Mouse (Mus musculus) myocyte (in vitro differentiated cells): ENCODE data around the gene Tmem132d.

ENCODE experiments used
- CEBPB ChIP-seq: IDR thresholded peaks from 2 replicates; pipeline ENCODE4 v1.6.1; 2011; ENCODE audit warnings: mild to moderate bottlenecking, moderate library complexity; ENCODE audit not compliant: poor library complexity, insufficient read depth, severe bottlenecking
- E2F4 ChIP-seq: IDR thresholded peaks from one replicate; pipeline ENCODE4 v1.6.1; 2011; ENCODE audit warnings: mild to moderate bottlenecking, control low read depth, moderate library complexity; ENCODE audit not compliant: insufficient read depth
- MAX ChIP-seq: IDR thresholded peaks from one replicate; pipeline ENCODE4 v1.6.1; 2011; ENCODE audit warnings: low read depth, mild to moderate bottlenecking, control low read depth
- MYOD1 ChIP-seq, 3 experiments: IDR thresholded peaks; one replicate each; pipeline ENCODE4 v1.6.1; 2011; ENCODE audit warnings: control low read depth in 2 of 3, low read depth in 2 of 3, mild to moderate bottlenecking in 2 of 3, moderate library complexity in 1 of 3; ENCODE audit not compliant: insufficient read length in 2 of 3, control insufficient read depth in 1 of 3
- MYOG ChIP-seq, 3 experiments: IDR thresholded peaks; one replicate each; pipeline ENCODE4 v1.6.1; 2011; ENCODE audit warnings: control low read depth in 2 of 3, low read depth in 2 of 3, mild to moderate bottlenecking in 2 of 3; ENCODE audit not compliant: insufficient read length in 2 of 3, control insufficient read depth in 1 of 3, insufficient read depth in 1 of 3
- POLR2A ChIP-seq: IDR thresholded peaks from one replicate; pipeline ENCODE4 v1.6.1; 2011; ENCODE audit warnings: low read depth, mild to moderate bottlenecking, control low read depth, moderate library complexity; ENCODE audit not compliant: insufficient read length
- POLR2AphosphoS2 ChIP-seq: IDR thresholded peaks from one replicate; pipeline ENCODE4 v1.6.1; 2011; ENCODE audit warnings: low read depth, control low read depth; ENCODE audit not compliant: insufficient read length
- REST ChIP-seq: IDR thresholded peaks from one replicate; pipeline ENCODE4 v1.6.1; 2011; ENCODE audit warnings: mild to moderate bottlenecking, control low read depth, moderate library complexity; ENCODE audit not compliant: insufficient read depth, insufficient read length
- SRF ChIP-seq: IDR thresholded peaks from one replicate; pipeline ENCODE4 v1.6.1; 2011; ENCODE audit warnings: low read depth; ENCODE audit not compliant: control insufficient read depth, insufficient read length
- TCF12 ChIP-seq: IDR thresholded peaks from one replicate; pipeline ENCODE4 v1.6.1; 2011; ENCODE audit warnings: mild to moderate bottlenecking, control low read depth; ENCODE audit not compliant: poor library complexity, insufficient read depth, severe bottlenecking
- TCF3 ChIP-seq: IDR thresholded peaks from one replicate; pipeline ENCODE4 v1.6.1; 2011; ENCODE audit warnings: low read depth, control low read depth; ENCODE audit not compliant: insufficient read length
- USF1 ChIP-seq: IDR thresholded peaks from one replicate; pipeline ENCODE4 v1.6.1; 2011; ENCODE audit warnings: low read depth, mild to moderate bottlenecking, control low read depth, moderate library complexity

DNA sequence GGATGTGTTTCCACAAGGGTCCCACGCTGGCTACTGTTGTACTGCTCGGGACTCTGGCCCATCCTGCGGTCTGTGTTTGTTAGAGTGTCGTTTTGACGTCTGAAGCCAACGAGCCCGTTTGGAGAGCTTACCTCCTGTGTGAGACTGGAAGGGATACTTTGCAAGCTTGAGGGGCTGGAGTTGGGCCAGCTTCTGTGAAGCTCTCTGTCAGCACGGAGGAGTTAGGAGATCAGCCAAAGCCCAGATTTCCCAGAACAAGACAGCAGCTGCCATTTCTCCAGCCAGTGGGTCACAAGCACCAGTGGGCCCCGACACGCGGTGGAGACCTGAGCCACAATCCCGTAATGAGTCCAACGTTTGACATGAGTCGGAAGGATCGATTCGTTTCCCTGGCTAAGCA is 5.2 kb upstream of the Tmem132d start:
- TF ChIP-seq POLR2A (no peak), USF1 (no peak), POLR2AphosphoS2 (no peak), MAX (no peak), CEBPB (no peak), E2F4 (no peak), MYOG (IDR thresholded peaks at IDR 0.05; ENCODE audit: control insufficient read depth in 1 of 3, insufficient read depth in 1 of 3, insufficient read length in 2 of 3, low read depth in 2 of 3) (no peak), SRF (no peak), TCF12 (no peak), REST (no peak), MYOD1 (IDR thresholded peaks at IDR 0.05; ENCODE audit: control insufficient read depth in 1 of 3, insufficient read length in 2 of 3, low read depth in 2 of 3) (no peak), TCF3 (no peak)
